Mouse (Mus musculus) spleen, postnatal 10 days (tissue): ENCODE data around the gene Snta1.
"Not testable (repeated sequence)": the region's sequence is repeated elsewhere in the genome, so short reads cannot be mapped to it uniquely, and the experiment has no call there.

Experiments used
- DNase-seq, 2 experiments: peaks; one replicate each; pipeline ENCODE4 v3.0.0; 2021 to 2022; ENCODE audit warnings: low spot score in 2 of 2

The Snta1 gene

DNA sequence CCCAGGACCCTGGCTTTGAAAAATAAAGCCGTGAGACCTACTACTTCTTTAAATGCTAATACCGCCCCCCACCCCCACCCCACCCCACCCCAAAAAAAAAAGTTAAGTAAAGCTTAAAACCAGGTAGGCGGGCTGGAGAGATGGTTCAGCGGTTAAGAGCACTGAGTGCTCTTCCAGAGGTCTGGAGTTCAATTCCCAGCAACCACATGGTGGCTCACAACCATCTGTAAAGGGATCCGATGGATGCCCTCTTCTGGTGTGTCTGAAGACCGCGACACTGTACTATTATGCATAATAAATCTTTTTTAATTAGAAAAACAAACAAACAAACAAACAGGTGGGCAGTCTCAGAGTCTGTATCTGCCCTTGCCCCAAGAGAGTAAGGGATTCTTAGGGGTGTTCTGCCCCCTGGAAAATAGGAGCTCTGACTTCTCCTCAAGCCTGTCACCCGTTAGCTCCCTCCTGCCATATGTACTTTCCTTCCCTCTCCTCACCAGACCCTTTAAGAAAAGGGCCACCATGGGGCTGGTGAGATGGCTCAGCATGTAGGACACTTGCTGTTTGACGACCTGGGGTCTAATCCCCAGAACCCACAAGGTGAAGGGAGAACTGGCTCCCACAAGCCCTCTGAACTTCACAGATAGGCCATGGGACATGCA is 34.9 kb downstream of the Snta1 start, which contains the start of gene Cdk5rap1:
Gene Cdk5rap1, minus strand, starts transcription at position 169 of the 659 bp plus-strand sequence.
- peak; percentile 24 to 30 for DNase-seq

DNA sequence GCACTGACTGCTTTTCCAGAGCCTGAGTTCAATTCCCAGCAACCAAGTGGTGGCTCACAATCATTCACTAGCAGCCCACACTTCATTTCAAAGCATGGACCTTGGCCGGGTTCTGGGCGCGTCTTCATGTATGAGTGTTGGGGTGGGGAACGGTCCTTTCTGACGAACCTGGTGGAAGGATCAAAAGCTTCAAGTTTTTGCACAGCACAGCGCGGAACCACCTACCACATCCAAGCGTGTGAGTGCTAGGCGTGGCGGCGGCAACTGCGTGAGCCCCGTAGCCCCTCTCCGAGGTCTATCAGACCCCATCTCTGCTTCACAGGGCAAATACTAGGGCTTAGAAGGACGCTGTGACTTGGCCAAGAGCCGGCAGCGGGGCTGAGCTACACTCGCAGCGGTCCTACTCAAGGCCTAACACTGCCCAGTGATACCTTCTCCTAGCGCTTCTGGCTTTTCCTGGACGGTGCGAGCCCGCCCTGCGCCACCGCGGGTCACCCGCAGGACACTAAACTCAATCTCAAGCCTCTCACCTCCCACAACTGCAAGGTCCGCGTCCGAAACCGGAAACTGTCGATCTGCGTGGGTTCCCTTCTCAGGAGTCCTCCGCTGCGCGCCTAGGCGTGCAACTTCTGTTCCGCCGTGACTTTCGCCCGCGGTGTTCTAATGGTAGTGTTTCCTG is 35.6 kb downstream of the Snta1 start:
- DNase-seq = peak; percentile 88 to 89

DNA sequence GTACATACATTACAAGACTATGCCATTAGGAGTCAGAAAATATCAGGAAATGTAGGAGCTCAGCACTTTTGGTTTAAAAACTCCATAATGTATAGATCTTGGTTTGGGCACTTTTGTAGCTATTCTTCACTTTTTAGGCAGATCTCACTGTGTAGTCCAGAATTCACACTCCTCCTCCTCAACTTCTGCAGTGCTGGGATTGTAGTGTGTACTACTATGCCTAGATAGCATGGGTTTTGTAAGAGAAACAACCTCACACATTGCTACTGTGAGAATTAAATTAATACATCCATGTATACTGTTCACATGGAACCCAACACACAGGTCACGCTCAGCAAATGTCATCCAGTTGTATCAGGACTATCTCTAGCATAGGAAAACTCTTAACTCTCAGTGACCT is 40.4 kb downstream of the Snta1 start:
- DNase-seq = no peak

DNA sequence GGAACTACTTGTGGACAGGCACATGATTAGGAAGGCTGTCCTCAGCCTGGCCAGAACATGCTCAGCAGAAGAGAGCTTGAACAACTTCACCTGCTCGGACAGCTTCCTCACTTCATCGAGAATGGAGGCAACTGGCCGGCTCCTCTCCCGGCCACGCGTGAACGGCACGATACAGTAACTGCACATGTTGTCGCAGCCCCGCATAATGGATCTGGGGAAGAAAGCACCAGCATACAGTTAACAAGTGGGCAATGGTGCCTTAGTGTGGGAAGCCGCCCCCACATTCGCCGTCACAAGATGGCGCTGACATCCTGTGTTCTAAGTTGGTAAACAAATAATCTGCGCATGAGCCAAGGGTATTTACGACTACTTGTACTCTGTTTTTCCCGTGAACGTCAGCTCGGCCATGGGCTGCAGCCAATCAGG is 53.9 kb downstream of the Snta1 start:
- DNase-seq = not testable (repeated sequence)

DNA sequence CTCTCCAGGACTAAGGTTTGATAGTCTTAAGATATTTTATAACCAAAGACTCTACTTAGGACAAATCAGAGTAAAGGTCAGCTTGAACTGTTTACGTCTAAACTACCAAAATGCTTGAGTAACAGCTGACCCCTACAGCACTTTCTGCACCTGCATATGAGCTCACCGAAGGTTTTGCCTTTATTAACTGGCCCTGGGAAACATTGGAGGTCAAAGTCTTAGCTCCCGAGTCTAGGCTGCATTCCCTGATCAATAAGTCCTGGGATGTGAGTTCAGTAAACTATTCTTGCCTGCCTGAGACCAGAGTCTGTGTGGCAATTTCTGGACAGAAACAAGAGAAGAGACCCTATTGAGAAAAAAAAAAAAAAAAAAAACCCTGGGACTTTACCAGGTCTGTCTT is 59.7 kb downstream of the Snta1 start:
- no peak for DNase-seq

DNA sequence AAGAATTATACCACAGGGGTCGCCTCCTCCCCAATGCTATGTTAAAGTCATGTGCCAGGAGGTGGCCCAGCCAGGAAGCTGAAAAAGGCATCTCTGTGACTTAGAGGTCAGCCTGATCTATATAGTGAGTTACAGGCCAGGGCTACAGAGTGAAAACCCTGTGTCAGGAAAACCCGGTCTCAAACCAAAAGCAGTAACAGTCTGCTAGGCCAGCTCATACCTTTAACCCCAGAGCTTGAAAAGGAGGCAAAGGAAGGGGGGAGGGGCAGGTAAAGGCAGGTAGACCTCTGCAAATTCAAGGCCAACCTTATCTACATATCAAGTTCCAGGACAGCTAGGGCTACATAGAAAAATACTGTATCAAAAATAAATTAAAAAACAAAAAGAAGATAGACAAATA is 68.5 kb downstream of the Snta1 start:
- DNase-seq = no peak

DNA sequence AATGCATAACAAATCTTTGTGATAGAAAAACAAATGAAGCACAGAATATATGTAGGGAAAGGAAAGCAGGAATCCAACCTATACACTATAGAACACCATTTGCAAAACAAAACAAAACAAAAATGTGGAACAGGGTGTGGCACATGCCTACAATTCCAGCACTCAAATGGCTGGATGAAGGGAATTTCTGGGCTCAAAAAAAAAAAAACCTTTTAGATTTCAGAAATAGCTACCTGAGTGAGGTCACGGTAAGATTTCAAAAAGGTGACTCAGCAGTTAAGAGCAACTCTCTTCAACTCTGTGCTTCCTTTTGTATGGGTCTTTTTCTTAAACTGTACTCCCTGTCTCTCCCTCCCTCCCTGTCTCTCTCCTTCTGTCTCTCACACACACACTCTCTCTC is 69.7 kb downstream of the Snta1 start:
- DNase-seq = no peak

DNA sequence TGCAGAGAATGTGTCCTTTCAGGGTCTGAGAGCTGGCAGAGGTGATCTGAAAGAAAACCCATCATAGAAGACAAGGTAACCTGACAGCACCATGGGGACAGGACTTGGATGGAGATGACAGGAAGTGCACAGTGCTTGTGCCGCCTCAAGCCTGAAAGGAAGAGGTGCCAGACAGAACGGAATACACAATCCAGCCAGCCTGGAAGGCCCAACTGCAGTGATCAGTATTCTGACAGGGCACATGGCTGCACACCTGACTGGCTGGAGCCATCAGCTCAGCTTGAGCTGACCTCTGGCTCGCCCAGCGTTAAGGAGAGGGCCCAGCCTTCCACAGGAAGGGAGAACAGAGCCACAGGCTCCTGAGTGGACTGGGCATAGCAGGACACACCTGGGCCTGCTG is 72.3 kb downstream of the Snta1 start:
- no peak for DNase-seq

DNA sequence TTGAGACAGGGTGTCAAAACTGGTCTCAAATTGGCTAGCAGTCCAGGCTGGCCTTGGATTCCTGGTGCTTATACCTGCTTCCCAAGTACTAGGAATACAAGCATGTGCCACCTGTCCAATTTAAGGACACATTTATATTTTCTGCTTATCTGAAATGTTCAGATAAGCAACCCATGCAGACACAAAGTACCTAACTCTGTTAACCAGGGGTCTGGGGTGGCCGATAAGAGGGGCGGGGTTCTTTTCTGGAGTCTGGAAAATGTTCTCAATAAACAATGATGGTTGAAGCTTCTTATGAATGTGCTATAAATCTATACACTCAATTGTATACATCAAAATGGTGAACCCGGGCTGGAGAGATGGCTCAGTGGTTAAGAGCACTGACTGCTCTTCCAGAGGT is 81.0 kb downstream of the Snta1 start:
- peak in 1 of 2 experiments; percentile 49 for DNase-seq
